Mouse (Mus musculus): ENCODE data around the gene Gm5901.

Gene Gm5901

GRCm38 (mm10) chr7:105404268-105404667, 29.4 kb downstream of the Gm5901 start, which contains the start of gene Cnga4:
Gene Cnga4 (plus strand): TSS chr7:105404568.
- no peak for DNase-seq (ENCODE audit: low spot score in 2 of 2)

- no peak for DNase-seq (ENCODE audit: low spot score in 2 of 2)
Observed at GRCm38 (mm10) chr7:105406322-105406721, 31.5 kb downstream of the Gm5901 start.

- peak; percentile 63 to 82 for DNase-seq (ENCODE audit: low spot score in 2 of 2)
Observed at GRCm38 (mm10) chr7:105411874-105412632, 37.2 kb downstream of the Gm5901 start.

- no peak for DNase-seq (ENCODE audit: low spot score in 2 of 2)
Observed at GRCm38 (mm10) chr7:105414385-105414784, 39.5 kb downstream of the Gm5901 start.

- no peak for DNase-seq (ENCODE audit: low spot score in 2 of 2)
Observed at GRCm38 (mm10) chr7:105416529-105416928, 41.7 kb downstream of the Gm5901 start.

GRCm38 (mm10) chr7:105418106-105418505, 43.3 kb downstream of the Gm5901 start:
- DNase-seq (ENCODE audit: low spot score in 2 of 2) = no peak

GRCm38 (mm10) chr7:105420903-105421302, 46.1 kb downstream of the Gm5901 start:
- no peak for DNase-seq (ENCODE audit: low spot score in 2 of 2)

- DNase-seq (ENCODE audit: low spot score in 2 of 2) = no peak
Observed at GRCm38 (mm10) chr7:105424368-105424767, 49.5 kb downstream of the Gm5901 start.

- no peak for DNase-seq (ENCODE audit: low spot score in 2 of 2)
Observed at GRCm38 (mm10) chr7:105425424-105426043, 50.7 kb downstream of the Gm5901 start, which contains the start of gene Cckbr. Gene Cckbr (plus strand): TSS chr7:105425731.

GRCm38 (mm10) chr7:105426051-105426450, 51.2 kb downstream of the Gm5901 start:
- DNase-seq (ENCODE audit: low spot score in 2 of 2) = no peak
